Mouse (Mus musculus): ENCODE data around the gene Fto.

DNA sequence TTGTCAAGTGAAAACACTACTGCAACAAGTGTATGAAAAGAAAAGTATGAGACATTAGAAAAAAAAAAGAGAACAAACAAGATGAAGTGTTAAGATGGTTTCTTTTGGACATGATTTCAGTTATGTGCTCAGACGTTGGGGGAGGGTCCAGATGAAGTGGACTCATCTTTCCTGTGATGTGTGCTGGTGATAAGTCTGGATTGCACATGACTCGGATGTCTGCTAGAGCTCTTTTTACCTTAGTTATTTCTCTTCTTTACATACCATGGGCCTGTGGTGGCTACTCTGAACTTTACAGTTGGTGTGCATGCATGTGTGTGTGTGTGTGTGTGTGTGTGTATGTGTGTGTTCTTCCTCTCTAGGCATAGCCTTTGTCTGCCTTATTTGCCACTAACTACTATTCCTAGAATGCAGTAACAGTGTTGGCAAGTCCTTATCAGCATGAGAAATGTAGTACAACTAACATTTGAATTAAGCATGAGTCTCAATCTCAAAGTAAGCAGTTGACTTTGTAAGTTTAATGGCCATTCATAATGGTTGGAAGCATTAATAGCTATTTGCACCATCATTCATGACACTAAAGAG, 43.9 kb upstream of the Fto start:
- TF ChIP-seq EP300 (IDR thresholded peaks at IDR 0.05; ENCODE audit: low read depth), result no peak
- TF ChIP-seq CTCF (IDR thresholded peaks at IDR 0.05; ENCODE audit: low read depth), result no peak

Measured in liver, embryonic 14.5 days (tissue).